ENCODE assay signal across 29 mouse cellular contexts in the genomic region with DNA sequence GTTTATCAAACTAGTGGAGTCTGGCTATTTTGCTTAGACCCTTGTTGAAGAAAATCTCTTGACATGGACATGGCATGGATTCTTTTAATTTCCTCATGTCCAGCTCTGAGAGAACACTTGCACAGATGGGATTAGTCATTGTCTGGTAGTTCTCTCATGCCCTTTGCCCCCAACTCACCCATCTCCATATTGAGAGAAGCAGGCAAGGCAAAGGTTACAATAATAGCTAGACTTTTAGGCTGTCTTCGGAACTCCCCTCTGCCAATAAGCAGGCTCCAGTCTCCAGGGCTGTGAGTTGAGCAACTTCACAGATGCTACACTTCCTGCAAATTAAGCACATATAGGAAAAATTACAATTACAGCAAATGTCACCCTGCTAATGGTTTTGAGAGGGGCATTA.
DNase-seq lines count a peak whose midpoint lies in the region; ATAC-seq lines count a peak whose summit lies in the region.
"Had no signal": no experiment of that assay in that cellular context is flagged by ENCODE, and none has a peak within 500 bp of the region (broad histone marks: within the 10 kb centered on the region; RNA-seq: fewer than 3 reads in every experiment).

No protein-coding gene starts in this region.

- WGBS in intestine, embryonic 16.5 days: 80% methylated on average over 1 of the region's 1 CpGs

- H3K4me2 ChIP-seq in intestine, embryonic 16.5 days (ENCODE audit: low read depth, low read length): no peak overlapping the region
- H3K4me2 ChIP-seq: embryonic facial prominence, embryonic 13.5 days; forebrain, embryonic 12.5 days; heart, embryonic 15.5 days; hindbrain, embryonic 15.5 days; intestine, embryonic 15.5 days; limb, embryonic 15.5 days; midbrain, embryonic 13.5 days; stomach, embryonic 15.5 days had no signal

- no peak overlapping the region for H3K9ac ChIP-seq in intestine, embryonic 16.5 days (ENCODE audit: low read depth, low read length)
- H3K9ac ChIP-seq: embryonic facial prominence, embryonic 13.5 days; forebrain, embryonic 12.5 days; heart, embryonic 15.5 days; hindbrain, embryonic 15.5 days; intestine, embryonic 15.5 days; limb, embryonic 15.5 days; liver, embryonic 14.5 days; midbrain, embryonic 13.5 days; stomach, embryonic 15.5 days had no signal

- ATAC-seq in intestine, embryonic 16.5 days: no peak
- ATAC-seq: intestine, embryonic 15.5 days; midbrain, embryonic 13.5 days; Patski had no signal

- H3K9me3 ChIP-seq in intestine, embryonic 16.5 days (ENCODE audit: control insufficient read depth, low read length): no peaks in the 10 kb centered on the region
- H3K9me3 ChIP-seq: embryonic facial prominence, embryonic 13.5 days; forebrain, embryonic 12.5 days; G1E; heart, embryonic 15.5 days; hindbrain, embryonic 15.5 days; intestine, embryonic 15.5 days; limb, embryonic 15.5 days; midbrain, embryonic 13.5 days; stomach, embryonic 15.5 days had no signal

- no peak overlapping the region for H3K4me3 ChIP-seq in intestine, embryonic 16.5 days (ENCODE audit: low read length)
- H3K4me3 ChIP-seq: embryonic facial prominence, embryonic 13.5 days; erythroblast, embryonic 14.5 days; forebrain, embryonic 12.5 days; heart, embryonic 15.5 days; hindbrain, embryonic 15.5 days; intestine, embryonic 15.5 days; limb, embryonic 15.5 days; midbrain, embryonic 13.5 days; stomach, embryonic 15.5 days had no signal

- no peaks in the 10 kb centered on the region for H3K36me3 ChIP-seq in intestine, embryonic 16.5 days (ENCODE audit: control insufficient read depth, insufficient read depth, low read length)
- H3K36me3 ChIP-seq: embryonic facial prominence, embryonic 13.5 days; forebrain, embryonic 12.5 days; G1E; heart, embryonic 15.5 days; hindbrain, embryonic 15.5 days; intestine, embryonic 15.5 days; limb, embryonic 15.5 days; midbrain, embryonic 13.5 days; stomach, embryonic 15.5 days had no signal

- no peaks in the 10 kb centered on the region for H3K27me3 ChIP-seq in intestine, embryonic 16.5 days (replicated peaks; ENCODE audit: control insufficient read depth, insufficient read depth, low read length)
- H3K27me3 ChIP-seq: CH12.LX; embryonic facial prominence, embryonic 13.5 days; forebrain, embryonic 12.5 days; heart, embryonic 15.5 days; hindbrain, embryonic 15.5 days; intestine, embryonic 15.5 days; limb, embryonic 15.5 days; midbrain, embryonic 13.5 days; Patski; stomach, embryonic 15.5 days had no signal

- no peak overlapping the region for H3K27ac ChIP-seq in intestine, embryonic 16.5 days (ENCODE audit: low read length)
- H3K27ac ChIP-seq: embryonic facial prominence, embryonic 13.5 days; forebrain, embryonic 12.5 days; heart, embryonic 15.5 days; hindbrain, embryonic 15.5 days; intestine, embryonic 15.5 days; limb, embryonic 15.5 days; liver, embryonic 14.5 days; midbrain, embryonic 13.5 days; stomach, embryonic 15.5 days had no signal

- H3K4me1 ChIP-seq in intestine, embryonic 16.5 days (ENCODE audit: control insufficient read depth, insufficient read depth, low read length): no peaks in the 10 kb centered on the region
- H3K4me1 ChIP-seq: embryonic facial prominence, embryonic 13.5 days; forebrain, embryonic 12.5 days; heart, embryonic 15.5 days; hindbrain, embryonic 15.5 days; intestine, embryonic 15.5 days; limb, embryonic 15.5 days; midbrain, embryonic 13.5 days; stomach, embryonic 15.5 days had no signal

- DNase-seq in kidney, postnatal 14 days: peak; percentile 5
- DNase-seq in kidney, adult 18-20 months: no peak
- DNase-seq in lung, adult 18-20 months: peak; percentile 10 to 33
- peak; percentile 40 for DNase-seq in lung, postnatal 10 days
- no peak for DNase-seq in cerebellum, adult 9-11 months
- DNase-seq in layer of hippocampus, postnatal 10 days (ENCODE audit: low spot score in 2 of 2): no peak
- DNase-seq: adrenal gland, postnatal 36 days; B cell, adult 2 months; cerebellum, adult 9-10 months; gastrocnemius, postnatal 36 days; heart, postnatal 4 days; layer of hippocampus, adult 9-11 months; left cerebral cortex, postnatal 4 days; thymus, adult 18-20 months; thymus, postnatal 36 days had no signal

Comparison
In these comparisons a context has a peak if more than half of its experiments do, and no peak if none do; other contexts are left out.
1. DNase-seq: peak in kidney, postnatal 14 days (single experiment), lung, adult 18-20 months (2 of 2) and lung, postnatal 10 days (single experiment); none in kidney, adult 18-20 months (single experiment), cerebellum, adult 9-11 months (single experiment) and layer of hippocampus, postnatal 10 days (0 of 2).